Mouse (Mus musculus) lung, postnatal 0 days (tissue): ENCODE data around the gene Olfr959.

Experiments
- CTCF ChIP-seq: IDR thresholded peaks from 2 replicates; pipeline ENCODE4 v1.5.1; 2016; ENCODE audit warnings: antibody characterized with exemption, mild to moderate bottlenecking
- EP300 ChIP-seq: IDR thresholded peaks from 2 replicates; pipeline ENCODE4 v1.6.1; 2016; ENCODE audit warnings: antibody characterized with exemption, mild to moderate bottlenecking, control low read depth

DNA sequence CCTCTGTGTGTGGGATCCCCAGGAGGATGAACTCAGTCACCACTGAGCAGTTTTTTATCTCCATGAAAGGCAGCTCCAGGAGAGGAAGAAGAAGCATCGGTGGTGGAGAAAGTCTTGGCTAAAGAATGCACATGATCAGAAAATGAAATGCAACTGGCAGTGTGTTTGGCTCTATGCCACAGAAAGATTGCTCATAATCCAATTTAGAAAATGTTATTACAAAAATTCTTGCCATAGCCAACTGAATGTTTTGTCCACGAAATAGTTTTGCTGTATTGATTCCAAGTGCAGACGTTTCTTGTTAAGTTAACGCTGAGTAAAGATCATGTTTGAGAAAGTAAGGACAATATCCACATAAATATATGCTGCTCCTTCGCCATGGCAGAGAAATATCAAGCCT lies 24.6 kb downstream of the Olfr959 start:
- TF ChIP-seq EP300 (no peak), CTCF (no peak)
